Mouse (Mus musculus) midbrain, embryonic 15.5 days (tissue): ENCODE results near the gene E2f8. TPM values are rescaled to one million over a fixed set of nuclear protein-coding genes. Genes with fewer than 3 reads are reported as not detected.

Experiments used
- ATAC-seq: fragments of 200-750 bp; cut with Nextera tagmentation; replicated peaks from 2 replicates; pipeline ENCODE4 v1.8.0; 2017; ENCODE audit warnings: moderate TSS enrichment
- H3K27ac ChIP-seq: fragments of 300-500 bp; sonication (generic); 2 replicates; pipeline ENCODE4 v1.5.1; 2015; ENCODE audit warnings: mild to moderate bottlenecking, inconsistent platforms
- H3K27me3 ChIP-seq: fragments of 300-500 bp; sonication (generic); replicated peaks from 2 replicates; pipeline ENCODE4 v1.6.1; 2015; ENCODE audit warnings: inconsistent platforms
- H3K36me3 ChIP-seq: fragments of 300-500 bp; sonication (generic); replicated peaks from 2 replicates; pipeline ENCODE4 v1.6.1; 2015; ENCODE audit warnings: inconsistent platforms
- H3K4me1 ChIP-seq: fragments of 300-500 bp; sonication (generic); 2 replicates; pipeline ENCODE4 v1.6.1; 2015; ENCODE audit warnings: inconsistent platforms
- H3K4me2 ChIP-seq: fragments of 300-500 bp; sonication (generic); 2 replicates; pipeline ENCODE4 v1.6.1; 2015; ENCODE audit warnings: inconsistent platforms, mild to moderate bottlenecking, moderate library complexity
- H3K4me3 ChIP-seq: fragments of 300-500 bp; sonication (generic); 2 replicates; pipeline ENCODE4 v1.5.1; 2015; ENCODE audit warnings: mild to moderate bottlenecking, inconsistent platforms
- H3K9ac ChIP-seq: fragments of 300-500 bp; sonication (generic); 2 replicates; pipeline ENCODE4 v1.6.1; 2015; ENCODE audit warnings: mild to moderate bottlenecking, inconsistent platforms
- H3K9me3 ChIP-seq: fragments of 300-500 bp; sonication (generic); 2 replicates; pipeline ENCODE4 v1.6.1; 2016; ENCODE audit warnings: inconsistent platforms
- WGBS: fragments of 180-500 bp; shearing (Covaris S2); methylation state at CpG from one replicate; pipeline ENCODE4 v1.1.7; 2015; ENCODE audit warnings: mixed read lengths; 5-methylcytosine and 5-hydroxymethylcytosine counted together
- polyA plus RNA-seq: library from polyadenylated mRNA; unstranded; fragments of >200 nt; fragmentation: Nextera tagmentation; extraction: Ambion mirVana; gene quantifications from 2 replicates; pipeline ENCODE4 v1.2.1, GENCODE M21; 2015

E2f8 gene
- polyA plus RNA-seq, 1 experiment from 2014 or later = 2.5 TPM

- H3K27ac ChIP-seq = no peak within 1 kb of the TSS
Measured at GRCm38 (mm10) chr7:48908521-48909341, 27.3 kb upstream of the E2f8 start, which contains the start of gene Nav2. Gene Nav2, plus strand, starts transcription at chr7:48908716.

GRCm38 (mm10) chr7:48902454-48902853, 21.1 kb upstream of the E2f8 start:
- ATAC-seq = no peak
- Histone ChIP-seq H3K4me1 (peaks cover 2% of the 10 kb centered on the region), H3K9me3 (no peaks in the 10 kb centered on the region), H3K4me3 (no peak overlapping the region), H3K4me2 (no peak overlapping the region), H3K27ac (no peak overlapping the region), H3K36me3 (no peaks in the 10 kb centered on the region), H3K9ac (no peak overlapping the region), H3K27me3 (peaks cover 8% of the 10 kb centered on the region; the same call in 1 of the 2 replicates)
- 6% methylated on average over 2 of the region's 2 CpGs for WGBS

More at GRCm38 (mm10) chr7:48908521-48909341, 27.3 kb upstream of the E2f8 start, which contains the start of gene Nav2:
- Histone ChIP-seq H3K4me3 (no peak within 1 kb of the TSS), H3K4me2 (no peak within 1 kb of the TSS), H3K27me3 (no peaks in the 10 kb centered on the region), H3K4me1 (peaks cover 9% of the 10 kb centered on the region; the same call in 1 of the 2 replicates), H3K9me3 (no peaks in the 10 kb centered on the region), H3K9ac (no peak within 1 kb of the TSS), H3K36me3 (no peaks in the 10 kb centered on the region)
- no peak for ATAC-seq
- 76% methylated on average over 8 of the region's 8 CpGs for WGBS

GRCm38 (mm10) chr7:48900408-48901167, 19.2 kb upstream of the E2f8 start:
- 75% methylated on average over 8 of the region's 8 CpGs for WGBS

GRCm38 (mm10) chr7:48898416-48898815, 17.0 kb upstream of the E2f8 start:
- Histone ChIP-seq H3K4me2 (no peak overlapping the region), H3K27me3 (peaks cover 30% of the 10 kb centered on the region), H3K36me3 (no peaks in the 10 kb centered on the region), H3K4me3 (no peak overlapping the region), H3K27ac (no peak overlapping the region), H3K9me3 (no peaks in the 10 kb centered on the region), H3K4me1 (peaks cover 7% of the 10 kb centered on the region), H3K9ac (no peak overlapping the region)
- whole genome bisulfite sequencing = 62% methylated on average over 9 of the region's 9 CpGs
- ATAC-seq = no peak

More at GRCm38 (mm10) chr7:48900408-48901167, 19.2 kb upstream of the E2f8 start:
- ATAC-seq = no peak
- Histone ChIP-seq H3K4me1 (peaks cover 7% of the 10 kb centered on the region), H3K9ac (no peak overlapping the region), H3K4me3 (no peak overlapping the region), H3K27ac (no peak overlapping the region), H3K36me3 (no peaks in the 10 kb centered on the region), H3K4me2 (no peak overlapping the region), H3K27me3 (peaks cover 21% of the 10 kb centered on the region), H3K9me3 (no peaks in the 10 kb centered on the region)

- ATAC-seq = no peak
- H3K4me2 ChIP-seq = peak overlapping the region; percentile 20; the same call in 1 of the 2 replicates
Measured at GRCm38 (mm10) chr7:48897539-48898163, 16.3 kb upstream of the E2f8 start.

GRCm38 (mm10) chr7:48896051-48896450, 14.7 kb upstream of the E2f8 start:
- Histone ChIP-seq H3K9me3 (no peaks in the 10 kb centered on the region), H3K27ac (no peak overlapping the region), H3K4me2 (no peak overlapping the region), H3K4me3 (no peak overlapping the region), H3K36me3 (no peaks in the 10 kb centered on the region), H3K4me1 (peaks cover 10% of the 10 kb centered on the region), H3K27me3 (peaks cover 30% of the 10 kb centered on the region), H3K9ac (no peak overlapping the region)
- 83% methylated on average over 4 of the region's 4 CpGs for WGBS
- ATAC-seq = no peak

More at GRCm38 (mm10) chr7:48897539-48898163, 16.3 kb upstream of the E2f8 start:
- Histone ChIP-seq H3K27me3 (peaks cover 30% of the 10 kb centered on the region), H3K4me3 (no peak overlapping the region), H3K4me1 (peaks cover 7% of the 10 kb centered on the region), H3K9ac (no peak overlapping the region), H3K9me3 (no peaks in the 10 kb centered on the region), H3K36me3 (no peaks in the 10 kb centered on the region), H3K27ac (no peak overlapping the region)
- WGBS = 26% methylated on average over 24 of the region's 24 CpGs

- ATAC-seq = no peak
- 82% methylated on average over 4 of the region's 4 CpGs for WGBS
- Histone ChIP-seq H3K4me3 (no peak overlapping the region), H3K4me1 (peaks cover 16% of the 10 kb centered on the region), H3K27me3 (peaks cover 30% of the 10 kb centered on the region), H3K27ac (no peak overlapping the region), H3K9ac (no peak overlapping the region), H3K36me3 (no peaks in the 10 kb centered on the region), H3K9me3 (no peaks in the 10 kb centered on the region), H3K4me2 (no peak overlapping the region)
Measured at GRCm38 (mm10) chr7:48895475-48895874, 14.1 kb upstream of the E2f8 start.

GRCm38 (mm10) chr7:48894763-48895162, 13.4 kb upstream of the E2f8 start:
- Histone ChIP-seq H3K27me3 (peaks cover 30% of the 10 kb centered on the region), H3K4me1 (peaks cover 18% of the 10 kb centered on the region), H3K27ac (no peak overlapping the region), H3K4me3 (no peak overlapping the region), H3K4me2 (no peak overlapping the region), H3K36me3 (no peaks in the 10 kb centered on the region), H3K9me3 (no peaks in the 10 kb centered on the region), H3K9ac (no peak overlapping the region)
- ATAC-seq = no peak
- WGBS = 86% methylated on average over 6 of the region's 6 CpGs

- no peak overlapping the region for H3K9ac ChIP-seq
- H3K27ac ChIP-seq = no peak overlapping the region
- H3K4me2 ChIP-seq = no peak overlapping the region
- peaks cover 27% of the 10 kb centered on the region for H3K27me3 ChIP-seq
- peaks cover 18% of the 10 kb centered on the region for H3K4me1 ChIP-seq
- under 1% methylated on average over 6 of the region's 6 CpGs for WGBS
- H3K36me3 ChIP-seq = no peaks in the 10 kb centered on the region
- no peaks in the 10 kb centered on the region for H3K9me3 ChIP-seq
- 0 out of 2 replicates have a peak, but pooled peaks have one; percentile 18 for ATAC-seq
- H3K4me3 ChIP-seq = no peak overlapping the region
Measured at GRCm38 (mm10) chr7:48894152-48894551, 12.8 kb upstream of the E2f8 start.

- Histone ChIP-seq H3K4me2 (no peak overlapping the region), H3K9ac (no peak overlapping the region), H3K9me3 (no peaks in the 10 kb centered on the region), H3K4me3 (no peak overlapping the region), H3K27me3 (peaks cover 22% of the 10 kb centered on the region), H3K4me1 (peaks cover 18% of the 10 kb centered on the region), H3K36me3 (no peaks in the 10 kb centered on the region), H3K27ac (no peak overlapping the region)
- 78% methylated on average over 7 of the region's 7 CpGs for WGBS
- no peak for ATAC-seq
Measured at GRCm38 (mm10) chr7:48893093-48893492, 11.7 kb upstream of the E2f8 start.

GRCm38 (mm10) chr7:48891029-48891428, 9.6 kb upstream of the E2f8 start:
- peaks cover 11% of the 10 kb centered on the region; the same call in 1 of the 2 replicates for H3K27me3 ChIP-seq
- peak; percentile 32; the same call in 1 of the 2 replicates for ATAC-seq
- H3K9ac ChIP-seq = no peak overlapping the region
- no peaks in the 10 kb centered on the region for H3K9me3 ChIP-seq
- H3K36me3 ChIP-seq = no peaks in the 10 kb centered on the region
- H3K4me2 ChIP-seq = no peak overlapping the region
- no peak overlapping the region for H3K4me3 ChIP-seq
- H3K4me1 ChIP-seq = 0 out of 2 replicates have a peak, but pooled peaks cover 11% of the 10 kb centered on the region
- H3K27ac ChIP-seq = no peak overlapping the region
- WGBS = 29% methylated on average over 5 of the region's 5 CpGs

- no peak overlapping the region for H3K4me2 ChIP-seq
- H3K9me3 ChIP-seq = no peaks in the 10 kb centered on the region
- H3K4me3 ChIP-seq = no peak overlapping the region
- 0 out of 2 replicates have a peak, but pooled peaks cover 11% of the 10 kb centered on the region for H3K4me1 ChIP-seq
- H3K27ac ChIP-seq = no peak overlapping the region
- 85% methylated on average over 2 of the region's 2 CpGs for WGBS
- no peak overlapping the region for H3K9ac ChIP-seq
- peaks cover 10% of the 10 kb centered on the region for H3K27me3 ChIP-seq
- no peaks in the 10 kb centered on the region for H3K36me3 ChIP-seq
- ATAC-seq = no peak
Measured at GRCm38 (mm10) chr7:48888751-48889150, 7.4 kb upstream of the E2f8 start.
